Mouse (Mus musculus) megakaryocyte, embryonic 14.5 days (primary cell): ENCODE data around the gene Dpp3.

ENCODE experiments used
- FLI1 ChIP-seq: IDR thresholded peaks from 2 replicates; pipeline ENCODE4 v1.6.1; 2012; ENCODE audit warnings: low read length, inconsistent platforms, mixed read lengths
- GATA1 ChIP-seq: IDR thresholded peaks from 3 replicates; pipeline ENCODE4 v1.6.1; 2012; ENCODE audit warnings: mixed read lengths, low read length, inconsistent platforms, borderline replicate concordance

DNA sequence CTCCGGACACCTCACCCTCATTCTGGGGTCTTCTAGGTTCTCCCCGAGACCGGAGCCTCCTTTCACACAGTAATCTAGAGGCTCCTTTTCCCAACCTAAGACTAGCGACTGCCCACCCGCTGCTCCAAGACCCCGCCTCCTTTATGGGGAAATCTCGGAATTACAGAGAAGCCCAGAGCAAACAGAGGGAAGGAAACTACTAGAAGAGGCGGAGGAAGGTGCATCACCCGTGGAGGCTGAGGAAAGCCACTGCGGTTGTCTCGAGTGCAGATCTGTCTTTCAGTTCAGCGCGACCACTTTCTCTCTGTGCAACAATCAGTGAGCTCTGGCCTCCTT lies 15.1 kb upstream of the Dpp3 start:
- no peak for TF ChIP-seq GATA1
- TF ChIP-seq FLI1: no peak
